Mouse (Mus musculus): ENCODE measurements around the gene E2f2. TPM values are rescaled to one million over a fixed set of nuclear protein-coding genes. Genes with fewer than 3 reads are reported as not detected.

The E2f2 gene
- polyA plus RNA-seq, 1 experiment from 2014 or later: 5.7 TPM

DNA sequence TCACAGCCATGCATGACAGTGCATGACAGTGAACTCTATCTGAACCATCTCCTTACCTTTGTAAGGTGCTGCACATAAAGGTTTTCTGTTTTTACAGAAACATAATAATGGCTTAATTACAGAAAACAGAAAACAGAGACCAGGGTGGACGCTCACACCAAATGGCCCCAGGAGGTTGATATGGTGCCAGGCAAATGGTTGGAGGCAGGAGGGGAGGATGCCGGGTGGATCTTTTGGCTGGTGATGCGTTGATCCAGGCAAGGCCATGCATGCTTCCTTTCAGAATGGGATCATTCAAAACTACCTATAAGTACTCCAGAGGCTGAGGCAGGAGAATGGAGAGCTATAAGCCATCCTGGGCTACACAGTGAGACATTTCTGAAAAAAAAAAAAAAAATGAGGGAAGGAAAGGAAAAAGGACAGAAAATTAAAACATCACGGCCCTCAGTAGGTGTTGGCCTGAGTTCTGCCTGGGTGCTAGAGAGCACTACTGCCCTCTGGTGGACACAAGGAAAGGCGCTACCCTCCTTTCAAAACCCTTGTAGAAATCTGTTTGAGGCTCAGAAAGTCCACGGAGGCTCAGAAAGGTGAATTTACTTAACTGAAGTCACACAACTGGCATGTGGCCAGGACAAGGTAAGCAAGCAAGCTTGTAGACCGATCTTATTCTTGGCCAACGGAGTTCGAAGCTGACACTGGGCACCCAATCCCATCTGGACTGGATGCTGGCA, 27.5 kb downstream of the E2f2 start:
- Histone ChIP-seq H3K4me2 (replicated peaks; ENCODE audit: low read depth, low read length) (no peak overlapping the region), H3K36me3 (ENCODE audit: control insufficient read depth, insufficient read depth, low read length) (no peaks in the 10 kb centered on the region), H3K27ac (ENCODE audit: low read depth, low read length) (no peak overlapping the region), H3K4me3 (ENCODE audit: low read length) (no peak overlapping the region), H3K4me1 (ENCODE audit: control insufficient read depth, insufficient read depth, low read length) (no peaks in the 10 kb centered on the region), H3K9me3 (ENCODE audit: control insufficient read depth, low read length) (no peaks in the 10 kb centered on the region), H3K9ac (ENCODE audit: low read depth, low read length) (no peak overlapping the region), H3K27me3 (ENCODE audit: control insufficient read depth, insufficient read depth, low read length) (no peaks in the 10 kb centered on the region)
- 31% methylated on average over 9 of the region's 9 CpGs for WGBS
- ATAC-seq (ENCODE audit: low FRiP score, low TSS enrichment): no peak

- Histone ChIP-seq H3K4me1 (ENCODE audit: control insufficient read depth, insufficient read depth, low read length) (peaks cover 7% of the 10 kb centered on the region; the same call in 1 of the 2 replicates), H3K4me2 (replicated peaks; ENCODE audit: low read depth, low read length) (no peak overlapping the region), H3K9ac (ENCODE audit: low read depth, low read length) (no peak overlapping the region), H3K9me3 (ENCODE audit: control insufficient read depth, low read length) (no peaks in the 10 kb centered on the region), H3K27me3 (ENCODE audit: control insufficient read depth, insufficient read depth, low read length) (no peaks in the 10 kb centered on the region), H3K36me3 (ENCODE audit: control insufficient read depth, insufficient read depth, low read length) (no peaks in the 10 kb centered on the region), H3K27ac (ENCODE audit: low read depth, low read length) (no peak overlapping the region), H3K4me3 (ENCODE audit: low read length) (no peak overlapping the region)
- 0 out of 2 replicates have a peak, but pooled peaks have one; percentile 26 for ATAC-seq (ENCODE audit: low FRiP score, low TSS enrichment)
- 7% methylated on average over 9 of the region's 9 CpGs for WGBS
These were observed 30.3 kb downstream of the E2f2 start for GRCm38 (mm10) chr4:136202509-136202908.

DNA sequence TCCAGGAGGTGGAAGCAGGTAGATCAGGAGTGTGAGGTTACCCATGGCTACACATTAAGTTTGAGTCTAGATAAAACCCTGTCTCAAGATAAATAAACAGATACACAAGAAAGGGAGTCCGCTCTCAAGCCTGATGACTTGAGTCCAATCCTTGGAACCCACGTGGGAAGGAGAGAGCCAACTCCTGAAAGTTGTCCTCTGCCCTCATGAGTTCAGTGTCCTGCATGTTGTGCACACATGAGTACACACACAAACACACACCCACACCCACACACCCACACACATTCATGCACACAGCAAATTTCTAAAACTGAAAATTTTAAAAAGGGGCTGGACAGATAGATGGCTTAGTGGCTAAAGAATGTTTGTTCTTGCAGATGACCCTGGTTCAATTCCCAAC, 32.6 kb downstream of the E2f2 start:
- H3K4me2 ChIP-seq (replicated peaks; ENCODE audit: low read depth, low read length): no peak overlapping the region
- no peak overlapping the region for H3K9ac ChIP-seq (ENCODE audit: low read depth, low read length)
- 73% methylated on average over 2 of the region's 2 CpGs for WGBS
- H3K27ac ChIP-seq (ENCODE audit: low read depth, low read length): no peak overlapping the region
- no peaks in the 10 kb centered on the region for H3K27me3 ChIP-seq (ENCODE audit: control insufficient read depth, insufficient read depth, low read length)
- H3K4me3 ChIP-seq (ENCODE audit: low read length): no peak overlapping the region
- H3K4me1 ChIP-seq (ENCODE audit: control insufficient read depth, insufficient read depth, low read length): peaks cover 7% of the 10 kb centered on the region; the same call in 1 of the 2 replicates
- no peak for ATAC-seq (ENCODE audit: low FRiP score, low TSS enrichment)
- H3K36me3 ChIP-seq (ENCODE audit: control insufficient read depth, insufficient read depth, low read length): no peaks in the 10 kb centered on the region
- no peaks in the 10 kb centered on the region for H3K9me3 ChIP-seq (ENCODE audit: control insufficient read depth, low read length)

GRCm38 (mm10) chr4:136206033-136206893, 34.1 kb downstream of the E2f2 start, which contains the start of gene Asap3:
Gene Asap3 (plus strand): TSS chr4:136206365.
- H3K4me1 ChIP-seq (ENCODE audit: control insufficient read depth, insufficient read depth, low read length): peaks cover 7% of the 10 kb centered on the region; the same call in 1 of the 2 replicates
- H3K4me2 ChIP-seq (replicated peaks; ENCODE audit: low read depth, low read length): peak within 1 kb of the TSS; percentile 96
- ATAC-seq (ENCODE audit: low FRiP score, low TSS enrichment): peak; percentile 94
- H3K27me3 ChIP-seq (ENCODE audit: control insufficient read depth, insufficient read depth, low read length): no peaks in the 10 kb centered on the region
- WGBS: 1% methylated on average over 53 of the region's 54 CpGs
- H3K4me3 ChIP-seq (ENCODE audit: low read length): peak within 1 kb of the TSS; percentile 65
- no peaks in the 10 kb centered on the region for H3K36me3 ChIP-seq (ENCODE audit: control insufficient read depth, insufficient read depth, low read length)
- H3K9ac ChIP-seq (ENCODE audit: low read depth, low read length): peak within 1 kb of the TSS; percentile 69
- no peaks in the 10 kb centered on the region for H3K9me3 ChIP-seq (ENCODE audit: control insufficient read depth, low read length)
- H3K27ac ChIP-seq (ENCODE audit: low read depth, low read length): no peak within 1 kb of the TSS; the same call in 1 of the 2 replicates

GRCm38 (mm10) chr4:136206943-136207342, 34.7 kb downstream of the E2f2 start:
- H3K9me3 ChIP-seq (ENCODE audit: control insufficient read depth, low read length): no peaks in the 10 kb centered on the region
- peak overlapping the region; percentile 65 for H3K4me3 ChIP-seq (ENCODE audit: low read length)
- peak overlapping the region; percentile 69; the same call in 1 of the 2 replicates for H3K9ac ChIP-seq (ENCODE audit: low read depth, low read length)
- 4% methylated on average over 6 of the region's 6 CpGs for WGBS
- no peak overlapping the region for H3K27ac ChIP-seq (ENCODE audit: low read depth, low read length)
- no peak for ATAC-seq (ENCODE audit: low FRiP score, low TSS enrichment)
- peak overlapping the region; percentile 96 for H3K4me2 ChIP-seq (replicated peaks; ENCODE audit: low read depth, low read length)
- no peaks in the 10 kb centered on the region for H3K27me3 ChIP-seq (ENCODE audit: control insufficient read depth, insufficient read depth, low read length)
- H3K36me3 ChIP-seq (ENCODE audit: control insufficient read depth, insufficient read depth, low read length): no peaks in the 10 kb centered on the region
- peaks cover 7% of the 10 kb centered on the region; the same call in 1 of the 2 replicates for H3K4me1 ChIP-seq (ENCODE audit: control insufficient read depth, insufficient read depth, low read length)

- WGBS: 73% methylated on average over 9 of the region's 9 CpGs
These were observed 38.7 kb downstream of the E2f2 start for GRCm38 (mm10) chr4:136210931-136211330.

GRCm38 (mm10) chr4:136213629-136214028, 41.4 kb downstream of the E2f2 start:
- 63% methylated on average over 7 of the region's 7 CpGs for WGBS
- no peak overlapping the region for H3K27ac ChIP-seq (ENCODE audit: low read depth, low read length)
- no peaks in the 10 kb centered on the region for H3K36me3 ChIP-seq (ENCODE audit: control insufficient read depth, insufficient read depth, low read length)
- no peak overlapping the region for H3K9ac ChIP-seq (ENCODE audit: low read depth, low read length)
- H3K4me1 ChIP-seq (ENCODE audit: control insufficient read depth, insufficient read depth, low read length): peaks cover 11% of the 10 kb centered on the region
- H3K9me3 ChIP-seq (ENCODE audit: control insufficient read depth, low read length): no peaks in the 10 kb centered on the region
- no peak for ATAC-seq (ENCODE audit: low FRiP score, low TSS enrichment)
- no peaks in the 10 kb centered on the region for H3K27me3 ChIP-seq (ENCODE audit: control insufficient read depth, insufficient read depth, low read length)
- no peak overlapping the region for H3K4me2 ChIP-seq (replicated peaks; ENCODE audit: low read depth, low read length)
- no peak overlapping the region for H3K4me3 ChIP-seq (ENCODE audit: low read length)

More at GRCm38 (mm10) chr4:136210931-136211330, 38.7 kb downstream of the E2f2 start:
- H3K4me1 ChIP-seq (ENCODE audit: control insufficient read depth, insufficient read depth, low read length): peaks cover 12% of the 10 kb centered on the region; the same call in 1 of the 2 replicates
- no peak overlapping the region for H3K27ac ChIP-seq (ENCODE audit: low read depth, low read length)
- no peak overlapping the region for H3K4me2 ChIP-seq (replicated peaks; ENCODE audit: low read depth, low read length)
- no peak overlapping the region for H3K4me3 ChIP-seq (ENCODE audit: low read length)
- H3K9me3 ChIP-seq (ENCODE audit: control insufficient read depth, low read length): no peaks in the 10 kb centered on the region
- H3K27me3 ChIP-seq (ENCODE audit: control insufficient read depth, insufficient read depth, low read length): no peaks in the 10 kb centered on the region
- ATAC-seq (ENCODE audit: low FRiP score, low TSS enrichment): no peak
- no peaks in the 10 kb centered on the region for H3K36me3 ChIP-seq (ENCODE audit: control insufficient read depth, insufficient read depth, low read length)
- no peak overlapping the region for H3K9ac ChIP-seq (ENCODE audit: low read depth, low read length)

DNA sequence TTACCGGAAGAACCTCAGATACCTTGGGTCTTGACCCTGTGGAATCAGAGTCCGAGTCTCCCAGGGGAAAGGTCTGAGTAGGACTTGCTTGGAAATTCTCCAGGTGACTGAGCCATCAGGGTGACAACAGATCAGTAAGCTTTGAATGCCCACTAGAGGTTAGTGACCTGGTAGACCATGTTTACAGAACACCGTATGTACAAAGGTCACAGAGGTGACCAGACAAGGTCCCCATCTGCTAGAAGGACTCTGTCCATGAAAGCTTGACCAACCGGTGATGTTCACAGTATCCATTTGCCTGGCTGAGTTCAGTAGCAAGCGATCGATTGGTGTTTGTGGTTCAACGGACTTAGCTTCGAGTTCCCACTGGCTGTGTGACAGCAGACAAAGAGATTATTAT, 42.6 kb downstream of the E2f2 start:
- ATAC-seq (ENCODE audit: low FRiP score, low TSS enrichment): no peak
- Histone ChIP-seq H3K4me1 (ENCODE audit: control insufficient read depth, insufficient read depth, low read length) (peaks cover 17% of the 10 kb centered on the region), H3K9me3 (ENCODE audit: control insufficient read depth, low read length) (no peaks in the 10 kb centered on the region), H3K4me2 (replicated peaks; ENCODE audit: low read depth, low read length) (no peak overlapping the region), H3K27me3 (ENCODE audit: control insufficient read depth, insufficient read depth, low read length) (no peaks in the 10 kb centered on the region), H3K4me3 (ENCODE audit: low read length) (no peak overlapping the region), H3K36me3 (ENCODE audit: control insufficient read depth, insufficient read depth, low read length) (no peaks in the 10 kb centered on the region), H3K9ac (ENCODE audit: low read depth, low read length) (no peak overlapping the region), H3K27ac (ENCODE audit: low read depth, low read length) (no peak overlapping the region)
- whole genome bisulfite sequencing: 88% methylated on average over 8 of the region's 8 CpGs

GRCm38 (mm10) chr4:136215576-136215975, 43.4 kb downstream of the E2f2 start:
- no peaks in the 10 kb centered on the region for H3K36me3 ChIP-seq (ENCODE audit: control insufficient read depth, insufficient read depth, low read length)
- no peak overlapping the region for H3K9ac ChIP-seq (ENCODE audit: low read depth, low read length)
- H3K4me2 ChIP-seq (replicated peaks; ENCODE audit: low read depth, low read length): no peak overlapping the region
- H3K4me3 ChIP-seq (ENCODE audit: low read length): no peak overlapping the region
- no peak for ATAC-seq (ENCODE audit: low FRiP score, low TSS enrichment)
- H3K27ac ChIP-seq (ENCODE audit: low read depth, low read length): no peak overlapping the region
- peaks cover 25% of the 10 kb centered on the region for H3K4me1 ChIP-seq (ENCODE audit: control insufficient read depth, insufficient read depth, low read length)
- H3K27me3 ChIP-seq (ENCODE audit: control insufficient read depth, insufficient read depth, low read length): no peaks in the 10 kb centered on the region
- 89% methylated on average over 8 of the region's 8 CpGs for WGBS
- H3K9me3 ChIP-seq (ENCODE audit: control insufficient read depth, low read length): no peaks in the 10 kb centered on the region

Data from kidney, embryonic 14.5 days (tissue).